Mouse (Mus musculus) inflammation-experienced regulatory T-cells, adult 6 months (primary cell): ENCODE measurements around the gene Agpat2. TPM values are rescaled to one million over a fixed set of nuclear protein-coding genes. Genes with fewer than 3 reads are reported as not detected.

Experiments used
- ATAC-seq: one replicate; pipeline ENCODE4 v1.8.0; 2017
- polyA plus RNA-seq, 3 experiments: library from polyadenylated mRNA; unstranded; fragments of 100-300 nt; shearing (Covaris generic); gene quantifications; one replicate each; pipeline ENCODE4 v1.2.1; 2017

Agpat2 gene
- polyA plus RNA-seq: 1 to 10 TPM; 6.6 to 9.1 (median 7.4) TPM

DNA sequence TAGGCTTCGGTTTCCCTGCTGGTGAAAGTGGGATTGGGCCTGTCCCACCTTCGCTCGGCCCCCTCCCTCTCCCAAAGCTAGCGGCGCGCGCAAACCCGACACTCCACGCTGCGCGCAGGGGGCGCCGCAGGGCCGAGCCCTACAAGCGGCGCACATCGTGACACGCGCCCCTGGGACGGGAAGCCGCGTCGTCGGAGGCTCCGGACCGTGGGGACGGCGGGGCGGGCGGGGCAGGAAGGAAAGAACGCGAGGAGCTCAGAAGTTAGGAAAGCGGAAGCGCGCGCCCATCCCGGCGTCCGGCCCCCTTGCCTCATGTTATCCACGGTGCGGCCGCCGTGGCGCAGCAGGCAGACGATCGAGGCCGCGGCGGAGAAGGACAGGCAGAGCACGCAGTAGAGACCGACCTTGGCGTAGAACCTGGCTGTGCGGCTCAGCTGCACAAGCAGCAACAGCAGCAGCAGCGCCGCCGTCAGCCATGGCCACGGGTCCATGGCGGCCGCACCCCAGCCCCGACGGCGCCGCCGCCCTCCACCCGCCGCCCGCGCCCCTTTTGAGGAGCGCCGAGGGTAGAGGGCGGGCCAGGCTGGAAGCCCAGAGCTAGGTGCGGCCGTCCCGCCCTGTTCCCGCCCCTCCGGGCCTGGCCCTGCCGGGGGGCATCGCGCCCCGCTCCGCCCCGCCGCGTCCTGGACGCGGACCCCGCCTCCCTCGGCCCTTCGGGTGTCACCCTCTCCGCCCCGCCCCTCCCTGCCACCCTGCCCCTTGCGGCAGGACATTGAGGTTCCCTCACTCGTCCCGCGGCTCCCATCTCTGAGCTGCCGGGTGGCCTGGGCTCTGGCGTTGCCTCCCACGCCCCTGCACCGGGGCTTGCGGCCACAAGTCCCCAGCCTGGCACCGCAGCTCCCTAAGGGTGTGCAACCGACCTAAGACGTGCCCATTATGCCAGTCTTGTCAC lies at the start of gene Agpat2:
TSS of gene Agpat2 (minus strand) at position 698 of the 952 bp plus-strand sequence.
- peak; percentile 80 for ATAC-seq

DNA sequence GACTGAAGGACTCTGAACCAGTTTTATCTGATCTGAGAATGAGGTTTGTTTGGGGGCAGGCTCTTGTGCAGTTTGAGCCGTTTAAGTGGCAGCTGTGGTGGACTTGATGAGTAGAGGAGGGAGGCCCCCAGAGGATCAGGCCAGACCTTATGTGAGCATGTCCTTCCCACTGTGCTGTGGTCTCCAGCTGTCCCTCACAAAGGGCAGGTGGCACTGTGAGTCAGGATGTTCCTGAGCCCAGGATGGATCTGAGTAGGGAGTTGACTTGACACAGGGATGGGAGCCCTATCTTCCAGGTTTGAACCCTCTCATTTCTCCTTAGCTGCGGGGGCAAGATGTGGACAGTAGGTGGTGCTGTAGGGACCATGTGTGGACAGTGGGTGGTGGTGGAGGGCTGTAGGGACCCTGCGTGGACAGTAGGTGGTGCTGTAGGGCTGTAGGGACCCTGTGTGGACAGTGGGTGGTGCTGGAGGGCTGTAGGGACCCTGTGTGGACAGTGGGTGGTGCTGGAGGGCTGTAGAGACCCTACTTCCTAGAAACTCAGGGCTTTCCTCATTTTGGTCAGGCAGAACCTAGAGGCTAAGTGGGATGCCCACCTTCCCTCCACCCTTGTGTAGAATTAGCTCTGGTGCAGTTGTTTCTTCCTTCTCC lies 42.6 kb upstream of the Agpat2 start:
- ATAC-seq: peak; percentile 98

DNA sequence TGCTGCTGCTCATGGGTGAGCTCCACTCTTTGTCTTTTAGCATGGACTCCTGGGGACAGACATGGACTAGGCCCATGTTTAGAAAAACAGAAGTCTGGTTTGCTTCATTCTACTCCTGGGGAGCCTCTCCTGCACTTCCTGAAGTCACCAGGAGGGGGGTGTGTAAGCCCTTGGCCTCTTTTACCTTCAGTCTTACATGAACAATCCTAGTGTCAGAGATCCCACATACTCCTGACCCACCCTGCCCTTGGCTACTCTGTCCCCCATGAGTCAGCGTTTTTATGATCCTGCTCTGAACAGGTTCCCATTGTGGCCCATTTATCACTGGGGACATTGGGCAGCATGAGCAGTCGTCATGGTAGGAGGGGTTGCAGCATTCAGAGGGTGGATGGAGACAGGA lies 39.7 kb upstream of the Agpat2 start:
- peak; percentile 25 for ATAC-seq

DNA sequence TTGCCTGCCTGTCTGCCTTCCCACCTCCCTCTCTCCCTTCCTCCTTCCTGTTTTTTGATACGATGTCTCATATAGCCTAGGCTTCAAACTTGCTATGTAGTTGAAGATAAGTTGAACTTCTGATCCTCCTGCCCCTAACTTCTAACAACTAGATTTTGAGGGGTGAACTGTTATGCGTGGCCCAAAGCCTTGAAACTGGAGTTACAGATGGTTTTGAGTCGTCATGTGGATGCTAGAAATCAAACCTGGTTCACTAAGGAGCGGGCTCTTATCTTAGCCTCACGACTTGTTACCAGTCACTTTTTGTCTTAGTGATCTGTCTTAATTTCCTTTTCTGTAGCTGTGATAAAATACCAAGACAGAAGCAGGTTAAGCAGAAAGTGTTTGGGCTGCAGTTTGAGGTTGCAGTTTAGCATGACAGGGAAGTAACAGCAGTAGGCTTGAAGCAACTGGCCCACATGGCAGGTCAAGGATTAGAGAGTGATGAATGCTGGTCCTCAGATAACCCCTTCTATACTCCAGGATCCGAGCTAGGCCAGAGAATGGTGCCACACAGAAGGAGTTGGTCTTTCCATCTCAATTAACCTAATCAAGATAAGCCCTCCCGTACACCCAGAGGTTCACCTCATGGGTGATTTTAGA lies 36.9 kb upstream of the Agpat2 start:
- ATAC-seq: no peak

DNA sequence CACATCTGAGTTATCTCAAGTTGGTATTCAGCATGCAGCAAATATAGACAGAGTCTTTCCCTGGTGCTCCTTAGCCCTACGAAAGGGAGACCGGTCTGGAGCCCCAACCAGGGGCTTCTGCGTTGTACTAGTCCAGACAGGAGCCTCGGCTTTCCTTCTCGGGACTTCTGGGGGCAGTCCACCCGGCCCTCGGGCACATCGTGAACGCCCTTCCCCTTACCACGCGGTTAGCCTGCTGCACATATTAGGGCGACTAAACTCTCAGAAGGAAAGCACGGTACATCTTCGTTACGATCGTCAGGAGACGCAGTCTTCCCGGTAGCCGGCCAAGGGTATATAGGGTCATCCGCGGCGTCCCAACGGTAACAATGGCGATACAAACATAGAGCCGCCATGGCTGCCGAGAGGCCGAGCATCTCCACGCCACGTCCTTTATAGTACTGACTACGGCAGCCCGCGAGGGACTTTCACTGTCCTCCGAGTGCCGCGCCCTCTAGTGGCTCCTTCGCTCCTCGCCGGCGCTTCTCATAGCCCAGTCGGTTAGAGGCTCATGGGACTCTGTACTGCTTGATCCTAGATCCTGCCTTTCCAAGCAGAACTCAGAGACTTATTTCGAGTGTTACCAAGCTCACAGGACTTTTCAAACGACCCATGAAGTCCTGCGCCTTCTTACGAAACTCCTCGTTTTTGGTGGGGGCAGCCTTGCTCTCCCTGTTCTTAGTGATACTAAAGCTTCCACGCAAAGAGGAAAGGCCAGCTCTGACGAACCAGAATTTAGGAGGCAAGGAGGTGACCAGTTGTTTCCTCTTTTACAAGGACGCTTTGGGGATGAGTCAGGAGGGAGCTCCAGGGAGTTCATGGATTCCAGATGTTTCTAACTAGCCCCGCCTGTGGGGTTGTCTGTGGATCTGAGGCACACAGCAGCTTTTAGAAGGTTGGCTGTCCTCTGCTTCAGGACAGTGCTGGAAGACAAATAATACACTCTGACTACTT lies 35.9 kb upstream of the Agpat2 start:
- ATAC-seq: peak; percentile 79

DNA sequence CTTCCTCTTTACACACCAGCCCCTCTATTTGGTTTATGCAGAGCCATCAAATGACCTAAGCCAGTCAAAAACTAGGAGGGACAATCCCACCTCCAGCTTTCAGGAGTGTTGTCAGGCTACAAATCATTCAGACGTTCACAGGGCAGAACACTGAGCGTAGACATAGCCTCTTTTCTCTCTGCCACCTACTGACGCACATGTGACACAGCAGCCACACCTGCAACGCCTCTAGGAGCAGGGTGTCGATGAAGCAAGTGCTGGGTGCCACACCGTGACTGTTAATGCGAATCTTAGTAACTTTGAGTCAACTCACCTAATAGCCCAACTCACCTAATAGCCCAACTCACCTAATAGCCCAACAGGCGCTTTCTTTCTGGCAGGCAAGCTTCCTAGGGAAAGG lies 34.9 kb upstream of the Agpat2 start:
- ATAC-seq: peak; percentile 62

DNA sequence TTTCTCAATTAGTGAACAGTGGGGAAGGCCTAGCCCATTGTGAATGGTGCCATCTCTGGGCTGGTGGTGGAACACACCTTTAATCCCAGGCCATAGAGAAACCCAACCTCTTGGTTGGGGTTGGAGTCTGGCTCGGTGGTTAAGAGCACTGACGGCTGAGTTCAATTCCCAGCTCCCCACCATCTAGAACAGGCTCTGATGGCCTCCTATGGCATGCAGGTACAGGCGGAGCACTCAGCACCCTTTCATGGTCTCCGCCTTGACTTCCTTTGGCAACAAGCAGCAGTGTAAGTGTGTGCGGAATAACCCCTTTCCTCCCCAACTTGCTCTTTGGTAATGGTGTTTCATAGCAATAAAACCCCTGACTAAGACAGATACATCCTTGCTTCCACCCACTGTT lies 34.4 kb upstream of the Agpat2 start:
- ATAC-seq: no peak

DNA sequence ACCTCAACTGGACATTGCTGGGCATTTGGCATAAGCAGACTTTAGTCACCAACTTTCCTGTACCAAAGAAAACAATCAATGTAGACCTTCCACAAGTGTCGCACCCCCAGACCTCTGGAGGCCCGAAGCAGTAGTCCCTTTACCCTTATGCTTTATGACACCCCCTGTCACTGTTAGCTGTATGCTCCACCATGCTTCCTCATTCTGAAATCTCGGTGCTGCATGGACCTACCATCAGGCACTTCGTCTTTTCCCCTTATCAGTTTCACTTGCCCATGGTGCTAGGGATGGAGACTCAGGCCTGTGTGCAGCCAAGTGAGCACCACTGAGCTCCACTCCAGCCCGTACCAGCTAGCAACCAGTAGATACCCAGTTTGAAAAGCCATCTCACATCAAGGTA lies 33.8 kb upstream of the Agpat2 start:
- no peak for ATAC-seq

DNA sequence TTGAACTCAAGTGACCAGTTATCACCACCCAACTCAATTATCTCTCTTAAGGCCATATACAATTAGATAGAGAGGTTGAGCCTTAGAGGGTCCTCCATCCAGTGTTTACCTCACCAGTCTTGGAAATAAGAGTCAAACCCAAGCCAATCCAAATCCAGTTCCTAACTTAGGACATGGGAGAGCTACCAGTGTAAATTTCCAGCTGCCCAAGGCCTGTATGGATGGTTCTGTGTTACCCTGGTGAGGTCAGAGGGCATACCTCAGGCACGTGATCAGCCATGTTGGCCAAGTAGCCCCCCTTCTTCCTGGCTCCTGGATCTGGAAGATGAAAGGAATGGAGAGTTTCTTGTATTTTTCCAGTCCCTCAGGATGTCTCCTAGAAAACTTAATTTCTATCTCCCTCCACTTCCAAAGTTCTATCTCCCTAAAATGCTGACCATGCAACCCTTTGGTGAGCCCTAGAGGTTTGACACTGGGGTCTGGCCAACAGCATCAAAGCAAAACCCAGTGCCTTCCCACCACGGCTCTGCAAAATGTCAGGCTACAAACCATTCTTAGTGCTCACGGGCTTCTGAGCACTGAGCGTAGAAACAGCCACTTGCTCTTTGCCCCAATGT lies 33.2 kb upstream of the Agpat2 start:
- no peak for ATAC-seq

DNA sequence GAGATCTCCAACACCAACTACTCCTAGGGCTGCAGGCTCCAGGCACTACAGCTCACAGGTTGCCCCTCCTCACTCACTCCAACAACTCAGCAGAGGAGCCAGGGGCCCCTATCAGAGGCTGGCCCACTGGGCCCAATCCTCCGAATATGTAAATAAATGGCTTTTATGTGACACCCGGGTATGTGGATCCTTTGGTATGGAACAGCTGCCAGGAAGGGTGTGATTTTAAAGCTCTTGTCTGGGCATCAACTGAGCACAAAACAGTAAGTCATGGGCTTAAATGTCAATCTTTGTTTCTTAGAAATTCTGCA lies 32.1 kb upstream of the Agpat2 start:
- ATAC-seq: no peak

DNA sequence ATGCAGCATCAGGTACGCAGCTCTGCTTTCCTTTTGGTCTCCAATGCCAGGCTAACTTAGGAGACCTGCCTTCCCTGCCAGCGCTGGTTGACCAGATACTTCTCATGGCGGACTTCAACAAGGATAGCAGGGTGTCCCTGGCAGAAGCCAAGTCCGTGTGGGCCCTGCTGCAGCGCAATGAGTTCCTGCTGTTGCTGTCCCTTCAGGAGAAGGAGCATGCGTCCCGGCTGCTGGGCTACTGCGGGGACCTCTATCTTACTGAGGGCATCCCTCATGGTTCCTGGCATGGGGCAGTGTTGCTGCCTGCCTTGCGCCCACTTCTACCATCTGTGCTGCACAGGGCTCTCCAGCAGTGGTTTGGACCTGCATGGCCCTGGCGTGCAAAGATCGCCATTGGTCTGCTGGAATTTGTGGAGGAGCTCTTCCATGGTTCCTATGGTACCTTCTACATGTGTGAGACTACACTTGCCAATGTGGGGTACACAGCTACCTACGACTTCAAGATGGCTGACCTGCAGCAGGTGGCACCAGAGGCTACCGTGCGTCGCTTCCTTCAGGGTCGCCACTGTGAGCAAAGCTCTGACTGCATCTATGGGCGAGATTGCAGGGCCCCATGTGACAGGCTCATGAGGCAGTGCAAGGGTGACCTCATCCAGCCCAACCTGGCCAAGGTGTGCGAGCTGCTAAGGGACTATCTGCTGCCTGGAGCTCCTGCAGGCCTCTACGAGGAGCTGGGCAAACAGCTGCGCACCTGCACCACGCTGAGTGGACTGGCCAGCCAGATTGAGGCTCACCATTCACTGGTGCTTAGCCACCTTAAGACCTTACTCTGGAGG lies 31.5 kb upstream of the Agpat2 start:
- ATAC-seq: no peak

DNA sequence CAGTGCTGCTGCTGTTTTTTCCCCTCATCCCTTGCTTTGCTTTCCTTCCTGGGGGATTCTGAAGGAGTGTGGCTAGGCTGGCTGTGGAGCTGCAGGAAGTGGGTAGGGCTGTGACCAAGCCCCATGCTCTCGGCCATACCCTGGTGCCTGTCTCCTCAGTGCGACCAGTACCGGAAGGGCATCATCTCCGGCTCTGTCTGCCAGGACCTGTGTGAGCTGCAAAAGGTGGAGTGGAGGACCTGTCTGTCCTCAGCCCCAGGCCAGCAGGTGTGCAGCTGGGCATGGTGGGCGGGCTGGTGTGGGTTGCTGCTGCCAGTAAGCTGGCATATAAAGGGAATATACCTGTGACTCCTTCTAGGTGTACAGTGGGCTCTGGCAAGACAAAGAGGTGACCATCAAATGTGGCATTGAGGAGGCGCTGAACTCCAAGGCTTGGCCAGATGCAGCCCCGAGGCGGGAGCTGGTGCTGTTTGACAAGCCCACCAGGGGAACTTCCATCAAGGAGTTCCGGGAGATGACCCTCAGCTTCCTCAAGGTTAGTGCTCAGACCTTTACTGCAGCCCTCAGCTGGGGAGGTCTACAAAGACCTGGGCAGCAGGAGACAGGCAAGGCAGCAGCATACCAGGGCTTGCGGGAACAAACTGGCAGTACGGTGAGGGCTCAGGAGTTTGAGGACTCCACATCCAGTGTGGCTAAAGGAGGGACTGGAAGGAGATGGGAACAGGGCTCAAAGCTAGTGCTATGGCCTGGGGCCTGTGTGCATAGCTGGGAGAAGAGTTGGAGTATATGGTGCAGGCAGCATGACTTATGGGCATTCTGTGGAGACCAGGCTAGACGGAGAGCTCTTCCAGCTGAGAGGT lies 30.6 kb upstream of the Agpat2 start:
- no peak for ATAC-seq

DNA sequence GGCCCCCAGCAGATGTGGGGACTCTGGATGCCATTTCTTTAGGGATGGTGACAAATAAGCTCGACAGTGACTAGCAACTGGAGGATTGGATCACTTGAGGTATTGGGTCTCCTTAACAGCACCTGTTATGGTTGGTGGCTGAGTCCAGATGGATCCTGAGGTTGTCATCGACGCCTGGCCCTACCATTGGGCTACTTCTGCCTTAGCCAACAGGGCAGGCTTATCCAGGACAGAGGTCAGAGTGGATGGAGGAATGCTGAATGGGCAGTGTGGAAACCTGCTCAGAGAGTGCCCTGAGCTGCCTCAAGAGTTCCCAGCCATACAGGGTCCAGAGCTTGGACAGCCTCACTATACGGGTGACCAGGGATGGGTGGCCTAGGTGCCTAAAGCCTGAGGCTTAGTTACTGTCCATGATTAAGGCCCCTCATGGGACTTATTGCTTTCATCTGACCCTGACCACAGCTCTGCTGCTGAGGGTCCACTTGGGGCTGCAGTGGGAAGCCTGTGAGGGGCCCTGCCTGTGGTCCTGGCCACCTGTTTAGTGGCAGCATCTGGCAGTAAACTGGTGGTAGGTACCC lies 29.8 kb upstream of the Agpat2 start:
- ATAC-seq: no peak

DNA sequence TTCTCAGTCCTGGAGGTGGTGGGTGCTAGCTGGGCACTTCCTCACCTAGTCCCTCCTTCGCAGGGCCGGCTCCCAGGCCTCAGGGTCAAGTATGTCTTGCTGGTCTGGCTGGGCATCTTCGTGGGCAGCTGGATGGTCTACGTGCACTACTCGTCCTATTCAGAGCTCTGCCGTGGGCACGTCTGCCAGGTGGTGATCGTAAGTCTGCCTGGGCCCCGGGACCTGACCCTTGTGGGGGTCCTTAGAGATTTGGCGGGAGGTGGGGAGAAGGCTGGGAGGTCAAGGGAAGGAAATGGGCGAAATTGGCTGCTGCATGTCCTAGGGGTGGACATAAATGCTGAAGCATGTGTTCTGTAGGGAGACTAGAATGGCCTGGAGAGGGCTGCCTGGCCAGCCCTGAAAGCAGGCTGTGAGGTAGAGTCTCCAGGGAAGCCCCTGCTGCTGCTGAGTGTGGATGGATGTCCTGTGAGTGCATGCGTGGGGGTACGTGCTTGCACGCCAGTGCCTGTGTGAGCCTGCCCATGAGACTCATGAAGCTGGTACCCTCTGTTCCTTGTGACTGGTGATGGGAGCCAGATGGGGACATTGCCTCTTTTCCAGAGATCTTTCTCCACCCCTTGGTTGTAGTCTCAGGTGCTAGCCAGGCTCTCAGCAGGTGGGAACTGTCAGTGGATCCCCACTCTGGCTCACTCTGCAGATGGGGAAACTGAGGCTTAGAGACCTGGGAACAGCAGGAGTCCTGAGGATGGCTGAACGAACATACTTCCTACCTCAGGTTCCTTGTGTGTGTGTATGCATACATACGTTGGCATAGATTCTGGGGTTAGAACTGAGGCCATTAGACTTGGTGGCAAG lies 28.6 kb upstream of the Agpat2 start:
- ATAC-seq: no peak

DNA sequence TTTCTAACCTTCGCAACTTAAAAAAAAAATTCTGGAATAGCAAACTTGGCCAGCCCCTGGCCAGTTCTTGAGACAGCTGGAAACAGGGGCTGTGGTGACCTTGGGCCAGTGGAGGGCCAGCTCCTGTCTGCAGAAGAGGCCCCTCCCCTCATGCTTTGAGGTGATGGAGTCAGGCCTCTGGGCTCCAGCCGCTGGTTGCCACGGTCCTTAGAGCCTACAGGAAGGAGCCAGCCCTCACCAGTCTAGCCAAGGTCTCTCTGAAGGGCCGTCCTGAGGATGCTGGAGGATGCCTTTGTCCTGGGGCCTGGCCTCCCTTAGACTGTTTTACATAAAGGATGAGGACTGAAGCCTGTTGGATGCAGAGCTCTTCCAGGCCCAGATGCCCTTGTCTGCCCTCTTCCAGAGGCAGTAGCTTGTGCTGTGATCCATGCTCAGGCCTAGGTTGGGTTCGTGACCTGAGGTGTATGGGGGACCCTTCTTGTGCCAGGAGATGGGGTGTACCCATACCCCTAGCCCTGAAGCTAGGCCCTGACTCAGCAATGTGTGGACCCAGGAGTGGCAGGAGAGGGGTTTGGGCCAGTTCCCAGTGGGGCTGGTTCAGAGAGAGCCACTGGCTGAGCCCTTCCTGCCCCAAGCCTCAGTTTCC lies 24.7 kb upstream of the Agpat2 start:
- no peak for ATAC-seq

DNA sequence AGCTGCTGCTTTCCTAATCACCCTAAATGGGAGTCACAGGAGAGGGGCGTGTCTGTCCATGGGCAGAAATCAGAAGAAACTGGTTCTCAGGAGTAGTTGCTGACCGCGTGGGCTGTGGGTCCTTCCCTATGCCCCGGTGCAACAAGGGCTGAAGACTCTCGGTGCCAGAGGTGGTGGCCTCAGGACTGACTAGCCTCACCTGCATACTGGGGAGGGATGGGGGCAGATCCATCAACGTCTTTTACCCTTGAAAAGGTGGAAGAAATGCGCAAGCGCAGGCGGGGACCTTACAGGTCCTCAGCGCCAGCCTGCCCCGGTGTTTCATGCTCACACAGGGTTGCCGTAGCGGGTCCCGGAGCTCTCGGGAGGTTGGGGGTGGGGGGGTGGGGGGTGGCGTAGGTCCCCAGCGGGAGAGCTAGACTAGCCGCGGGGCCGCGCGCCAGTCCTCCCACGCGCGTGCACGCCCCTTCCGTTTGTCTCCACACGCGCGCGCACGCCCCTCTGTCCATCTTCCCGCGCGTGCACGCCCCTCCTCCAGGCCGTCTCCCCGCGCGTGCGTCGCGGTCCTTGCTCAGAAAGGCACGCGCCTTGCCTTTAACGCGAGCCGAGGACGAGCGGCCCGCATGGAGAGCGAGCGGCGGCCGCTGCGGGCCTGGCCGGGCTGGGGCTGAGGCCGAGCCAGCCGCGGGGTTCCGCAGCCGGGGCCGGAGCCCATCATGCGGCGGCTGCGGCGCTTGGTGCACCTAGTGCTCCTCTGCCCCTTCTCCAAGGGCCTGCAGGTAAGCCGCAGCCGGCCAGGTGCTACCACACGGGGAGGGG lies 23.9 kb upstream of the Agpat2 start, which contains the start of gene Fam69b:
TSS of gene Fam69b (plus strand) at position 537 of the 819 bp plus-strand sequence.
- peak; percentile 66 for ATAC-seq

DNA sequence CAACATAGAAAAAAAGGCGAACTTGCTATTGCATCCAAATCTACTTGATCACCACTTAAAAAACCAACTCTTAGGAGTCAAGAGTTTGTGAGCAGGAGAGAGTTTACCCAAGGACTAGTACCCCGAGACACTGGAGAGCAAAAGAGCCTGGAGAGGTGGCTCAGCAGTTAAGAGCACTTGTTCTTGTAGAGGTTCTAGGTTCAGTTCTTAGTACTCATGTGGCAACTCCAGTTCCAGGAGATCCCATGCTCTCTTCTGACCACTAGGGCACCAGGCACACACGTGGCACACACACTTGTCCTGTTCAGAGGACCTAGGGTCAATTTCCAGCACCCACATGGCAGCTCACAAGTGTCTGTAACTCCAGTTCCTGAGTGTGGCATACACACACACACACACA lies 21.9 kb upstream of the Agpat2 start:
- ATAC-seq: no peak
